Mouse (Mus musculus) heart, embryonic 15.5 days (tissue): ENCODE data around the gene Tmbim6. TPM values are rescaled to one million over a fixed set of nuclear protein-coding genes. Genes with fewer than 3 reads are reported as not detected.

Experiments used
- ATAC-seq: fragments of 200-750 bp; cut with Nextera tagmentation; replicated peaks from 2 replicates; pipeline ENCODE4 v1.8.0; 2017; ENCODE audit warnings: low read depth, moderate TSS enrichment; ENCODE audit not compliant: insufficient number of reproducible peaks, insufficient read depth, low FRiP score
- H3K27ac ChIP-seq: fragments of 300-500 bp; sonication (generic); 2 replicates; pipeline ENCODE4 v1.5.1; 2015; ENCODE audit warnings: mild to moderate bottlenecking, inconsistent platforms
- H3K27me3 ChIP-seq: fragments of 300-500 bp; sonication (generic); 2 replicates; pipeline ENCODE4 v1.6.1; 2015; ENCODE audit warnings: inconsistent platforms
- H3K36me3 ChIP-seq: fragments of 300-500 bp; sonication (generic); 2 replicates; pipeline ENCODE4 v1.6.1; 2015; ENCODE audit warnings: mild to moderate bottlenecking, inconsistent platforms
- H3K4me1 ChIP-seq: fragments of 300-500 bp; sonication (generic); replicated peaks from 2 replicates; pipeline ENCODE4 v1.6.1; 2015; ENCODE audit warnings: inconsistent platforms
- H3K4me2 ChIP-seq: fragments of 300-500 bp; sonication (generic); 2 replicates; pipeline ENCODE4 v1.6.1; 2015; ENCODE audit warnings: inconsistent platforms, mild to moderate bottlenecking, moderate library complexity
- H3K4me3 ChIP-seq: fragments of 300-500 bp; sonication (generic); 2 replicates; pipeline ENCODE4 v1.5.1; 2015; ENCODE audit warnings: mild to moderate bottlenecking, inconsistent platforms
- H3K9ac ChIP-seq: fragments of 300-500 bp; sonication (generic); 2 replicates; pipeline ENCODE4 v1.6.1; 2015; ENCODE audit warnings: mild to moderate bottlenecking, inconsistent platforms
- H3K9me3 ChIP-seq: fragments of 300-500 bp; sonication (generic); replicated peaks from 2 replicates; pipeline ENCODE4 v1.6.1; 2016; ENCODE audit warnings: inconsistent platforms
- WGBS: fragments of 180-500 bp; shearing (Covaris S2); methylation state at CpG from one replicate; pipeline ENCODE4 v1.1.7; 2015; ENCODE audit warnings: mixed read lengths; 5-methylcytosine and 5-hydroxymethylcytosine counted together
- polyA plus RNA-seq: library from polyadenylated mRNA; unstranded; fragments of >200 nt; fragmentation: Nextera tagmentation; extraction: Ambion mirVana; gene quantifications from 2 replicates; pipeline ENCODE4 v1.2.1, GENCODE M21; 2015

Gene Tmbim6
- 221 and 295 TPM in 2 replicates for polyA plus RNA-seq

DNA sequence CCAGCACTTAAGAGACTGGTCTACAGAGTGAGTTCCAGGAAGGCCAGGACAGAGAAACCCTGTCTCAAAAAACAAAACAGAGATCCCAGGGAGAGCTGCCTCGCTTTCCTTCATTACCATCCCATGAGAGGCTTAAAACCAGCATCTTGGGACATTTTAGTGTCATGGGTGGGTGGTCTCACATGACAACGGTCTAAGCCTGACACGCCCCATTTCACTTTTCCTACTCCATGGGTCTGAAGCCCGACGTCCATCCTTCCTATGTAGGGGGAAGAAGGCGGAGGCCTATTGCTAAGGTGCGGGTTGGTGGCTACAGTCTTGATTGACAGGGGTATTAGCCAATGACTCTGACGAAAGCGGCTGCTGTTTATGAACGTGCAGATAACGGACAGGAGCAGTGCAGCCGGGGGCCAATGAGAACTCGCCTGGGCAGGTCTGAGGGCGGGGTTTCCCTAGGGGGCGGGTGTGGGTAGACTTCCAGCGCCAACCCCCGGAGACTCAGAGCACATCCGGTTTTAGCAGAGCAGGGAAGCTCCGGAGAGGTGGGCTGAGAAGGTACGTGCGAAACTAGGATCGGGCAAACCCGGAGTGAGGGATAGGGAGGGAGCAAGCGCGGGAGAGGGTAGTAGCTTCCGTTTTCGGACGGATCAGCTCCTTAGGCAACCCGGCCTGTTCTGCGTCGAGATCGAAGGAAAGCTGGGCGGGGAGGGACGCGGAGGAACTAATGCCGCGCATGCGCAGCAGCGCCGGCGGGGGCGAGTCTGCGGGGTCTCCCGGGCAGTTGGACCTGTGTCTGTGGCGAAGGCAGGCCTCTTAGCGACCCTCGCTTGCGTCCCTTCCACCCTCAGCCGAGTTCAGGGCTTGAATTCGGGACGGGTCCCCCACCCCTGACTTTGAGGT is at the start of gene Tmbim6:
Gene Tmbim6, plus strand, starts transcription at position 397 of the 900 bp plus-strand sequence.
- Histone ChIP-seq H3K27me3 (no peaks in the 10 kb centered on the region), H3K9ac (peak within 1 kb of the TSS; percentile 86), H3K27ac (peak within 1 kb of the TSS; percentile 94), H3K9me3 (no peaks in the 10 kb centered on the region), H3K4me2 (peak within 1 kb of the TSS; percentile 88), H3K4me3 (peak within 1 kb of the TSS; percentile 96), H3K4me1 (peaks cover 39% of the 10 kb centered on the region), H3K36me3 (no peaks in the 10 kb centered on the region)
- WGBS = under 1% methylated on average over 46 of the region's 51 CpGs
- peak; percentile 99 for ATAC-seq

GRCm38 (mm10) chr15:99343414-99344147 is 49.1 kb upstream of the Tmbim6 start:
- peaks cover 69% of the 10 kb centered on the region for H3K4me1 ChIP-seq
- no peaks in the 10 kb centered on the region for H3K27me3 ChIP-seq
- no peaks in the 10 kb centered on the region for H3K9me3 ChIP-seq
- H3K4me2 ChIP-seq = peak overlapping the region; percentile 44
- H3K27ac ChIP-seq = peak overlapping the region; percentile 90
- peak; percentile 79 for ATAC-seq
- H3K36me3 ChIP-seq = no peaks in the 10 kb centered on the region
- 0 out of 2 replicates have a peak overlapping the region, but pooled peaks have one; percentile 28 for H3K9ac ChIP-seq
- WGBS = 18% methylated on average over 5 of the region's 5 CpGs
- H3K4me3 ChIP-seq = no peak overlapping the region

DNA sequence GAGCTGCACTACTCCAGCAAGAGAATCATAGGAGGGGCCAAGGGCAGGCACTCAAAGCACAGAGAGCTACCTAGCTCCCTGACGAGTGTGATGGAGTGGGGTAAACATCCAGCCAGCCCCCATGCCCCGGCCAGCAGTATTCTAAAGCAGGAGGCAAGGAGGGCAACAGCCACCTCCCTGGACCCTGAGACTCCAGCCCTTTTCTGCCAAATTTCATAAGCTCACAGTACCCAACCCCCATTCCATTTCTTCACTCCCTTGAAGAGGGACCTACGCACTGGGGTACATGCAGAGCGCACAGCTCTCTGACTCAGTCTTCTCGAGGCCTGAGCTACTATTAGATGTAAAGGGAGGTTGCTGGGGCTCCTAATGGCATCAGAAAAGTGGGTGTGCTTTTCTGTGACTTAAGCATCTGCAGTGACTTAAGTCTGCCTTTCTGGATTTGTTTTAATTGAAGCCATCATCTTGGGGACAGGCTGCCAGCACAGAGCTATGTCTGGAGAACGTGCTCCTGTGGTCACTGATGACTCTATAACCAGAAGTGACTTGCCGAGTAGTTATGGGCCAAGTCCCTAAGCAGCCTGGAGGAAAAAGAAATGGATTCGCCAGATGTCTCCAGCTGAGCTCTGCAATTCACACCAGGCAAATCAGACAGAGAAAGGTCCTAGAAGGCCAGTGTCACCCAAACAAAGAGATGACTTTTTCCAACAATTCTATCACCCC is 48.4 kb upstream of the Tmbim6 start:
- H3K9ac ChIP-seq = peak overlapping the region; percentile 22; the same call in 1 of the 2 replicates
- H3K36me3 ChIP-seq = no peaks in the 10 kb centered on the region
- 0 out of 2 replicates have a peak, but pooled peaks have one; percentile 11 for ATAC-seq
- peak overlapping the region; percentile 44; the same call in 1 of the 2 replicates for H3K4me2 ChIP-seq
- peaks cover 64% of the 10 kb centered on the region for H3K4me1 ChIP-seq
- H3K27ac ChIP-seq = peak overlapping the region; percentile 90
- no peaks in the 10 kb centered on the region for H3K9me3 ChIP-seq
- H3K4me3 ChIP-seq = no peak overlapping the region
- no peaks in the 10 kb centered on the region for H3K27me3 ChIP-seq
- WGBS = 48% methylated on average over 8 of the region's 8 CpGs

GRCm38 (mm10) chr15:99344961-99345360 is 47.7 kb upstream of the Tmbim6 start:
- no peaks in the 10 kb centered on the region for H3K27me3 ChIP-seq
- no peaks in the 10 kb centered on the region for H3K9me3 ChIP-seq
- H3K4me3 ChIP-seq = no peak overlapping the region
- H3K4me1 ChIP-seq = peaks cover 62% of the 10 kb centered on the region
- H3K9ac ChIP-seq = no peak overlapping the region
- H3K36me3 ChIP-seq = no peaks in the 10 kb centered on the region
- ATAC-seq = no peak
- no peak overlapping the region for H3K4me2 ChIP-seq
- 48% methylated on average over 4 of the region's 4 CpGs for WGBS
- peak overlapping the region; percentile 90 for H3K27ac ChIP-seq

DNA sequence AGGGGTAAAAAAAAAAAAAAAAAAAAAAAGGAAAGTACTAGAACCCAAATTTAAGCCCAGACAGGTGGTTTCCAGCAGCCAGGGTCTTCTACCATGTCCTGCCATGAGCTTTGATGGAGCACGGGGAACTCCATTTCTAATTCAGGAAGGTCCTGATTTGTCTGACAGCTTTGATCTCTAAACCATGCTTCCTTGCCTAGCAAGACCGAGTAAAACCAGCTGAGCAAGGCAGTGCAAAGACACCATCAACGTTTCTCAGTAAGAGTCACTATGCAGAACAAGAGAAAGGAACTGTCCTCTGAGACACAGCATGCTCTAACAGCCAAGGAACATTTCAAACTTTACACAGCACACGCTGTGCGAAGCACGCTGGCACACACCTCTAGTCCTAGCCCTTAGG is 41.1 kb upstream of the Tmbim6 start:
- 62% methylated on average over 6 of the region's 6 CpGs for WGBS
- Histone ChIP-seq H3K27me3 (no peaks in the 10 kb centered on the region), H3K9ac (no peak overlapping the region), H3K9me3 (no peaks in the 10 kb centered on the region), H3K4me3 (no peak overlapping the region), H3K4me2 (no peak overlapping the region), H3K36me3 (no peaks in the 10 kb centered on the region), H3K27ac (no peak overlapping the region), H3K4me1 (peaks cover 51% of the 10 kb centered on the region)
- ATAC-seq = no peak

- Histone ChIP-seq H3K4me1 (peaks cover 57% of the 10 kb centered on the region), H3K4me2 (no peak overlapping the region), H3K9ac (no peak overlapping the region), H3K27ac (no peak overlapping the region; the same call in 1 of the 2 replicates), H3K36me3 (no peaks in the 10 kb centered on the region), H3K4me3 (no peak overlapping the region), H3K9me3 (no peaks in the 10 kb centered on the region), H3K27me3 (no peaks in the 10 kb centered on the region)
- ATAC-seq = no peak
- WGBS = 33% methylated on average over 5 of the region's 5 CpGs
Measured at GRCm38 (mm10) chr15:99352306-99352705, 40.4 kb upstream of the Tmbim6 start.

DNA sequence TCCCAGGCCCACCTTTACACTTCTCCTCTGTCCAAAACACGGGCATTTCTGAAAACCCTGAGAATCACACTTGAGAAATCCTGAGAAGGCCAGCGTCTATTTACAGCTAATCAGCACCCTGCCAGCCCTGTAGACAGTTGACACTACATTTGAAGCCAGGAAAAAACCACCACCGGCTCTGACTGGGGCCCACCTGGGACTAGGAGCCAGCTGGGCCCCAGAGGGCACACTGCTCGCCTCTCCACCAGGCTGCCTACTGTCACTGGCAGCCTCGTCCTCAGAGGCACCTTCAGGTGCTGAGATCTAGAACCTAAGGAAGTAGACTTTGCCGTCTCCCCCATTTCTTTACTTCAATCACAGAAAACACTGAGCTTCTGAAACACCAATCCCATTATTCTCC is 37.0 kb upstream of the Tmbim6 start:
- peaks cover 53% of the 10 kb centered on the region for H3K4me1 ChIP-seq
- no peaks in the 10 kb centered on the region for H3K9me3 ChIP-seq
- H3K27ac ChIP-seq = peak overlapping the region; percentile 46
- no peaks in the 10 kb centered on the region for H3K36me3 ChIP-seq
- H3K27me3 ChIP-seq = no peaks in the 10 kb centered on the region
- no peak for ATAC-seq
- H3K9ac ChIP-seq = 0 out of 2 replicates have a peak overlapping the region, but pooled peaks have one; percentile 18
- 38% methylated on average over 6 of the region's 6 CpGs for WGBS
- H3K4me3 ChIP-seq = no peak overlapping the region
- H3K4me2 ChIP-seq = no peak overlapping the region

DNA sequence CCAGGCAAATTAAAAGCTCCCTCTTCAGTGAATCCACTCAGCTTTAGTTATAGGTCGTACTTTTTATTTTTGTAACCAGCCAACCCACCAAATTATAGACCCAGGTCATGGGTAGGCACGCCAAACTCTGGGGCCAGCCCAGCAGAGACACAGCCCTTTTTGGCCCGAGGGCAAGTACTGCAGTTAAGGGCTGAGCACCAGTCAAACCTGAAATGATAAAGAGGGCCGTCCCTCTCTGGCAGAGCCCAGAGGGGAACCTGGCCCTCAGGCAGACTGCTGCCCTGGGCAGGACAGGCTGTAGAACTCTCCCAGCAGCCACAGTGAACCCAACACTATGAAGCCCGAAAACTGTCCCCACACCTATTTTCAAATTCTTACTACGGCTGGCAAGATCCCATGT is 36.2 kb upstream of the Tmbim6 start:
- H3K9ac ChIP-seq = no peak overlapping the region; the same call in 1 of the 2 replicates
- ATAC-seq = peak; percentile 28; the same call in 1 of the 2 replicates

DNA sequence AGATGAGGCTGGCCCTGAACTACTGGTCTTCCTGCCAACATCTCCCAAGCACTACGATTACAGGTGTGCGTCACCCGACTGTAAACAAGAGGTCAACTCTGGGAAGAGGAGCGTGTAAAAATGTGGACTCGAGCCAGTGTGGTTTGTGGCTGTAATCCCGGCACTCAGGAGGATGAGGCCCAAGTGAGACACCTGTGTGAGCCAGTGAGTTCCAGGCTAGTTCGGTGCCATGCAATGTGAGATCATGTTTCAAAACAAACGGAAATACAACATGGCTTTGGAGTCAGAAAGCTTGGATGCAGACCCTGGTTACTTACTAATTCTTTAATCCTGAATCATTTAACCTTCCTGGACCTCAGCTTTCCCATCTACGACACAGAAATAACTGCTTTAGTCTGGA is 33.7 kb upstream of the Tmbim6 start:
- H3K36me3 ChIP-seq = no peaks in the 10 kb centered on the region
- H3K9me3 ChIP-seq = no peaks in the 10 kb centered on the region
- peaks cover 40% of the 10 kb centered on the region for H3K4me1 ChIP-seq

More for the DNA sequence above, 36.2 kb upstream of the Tmbim6 start:
- WGBS = 51% methylated on average over 6 of the region's 6 CpGs
- Histone ChIP-seq H3K36me3 (no peaks in the 10 kb centered on the region), H3K4me2 (no peak overlapping the region), H3K4me1 (peaks cover 53% of the 10 kb centered on the region), H3K4me3 (no peak overlapping the region), H3K27ac (peak overlapping the region; percentile 68), H3K27me3 (no peaks in the 10 kb centered on the region), H3K9me3 (no peaks in the 10 kb centered on the region)

DNA sequence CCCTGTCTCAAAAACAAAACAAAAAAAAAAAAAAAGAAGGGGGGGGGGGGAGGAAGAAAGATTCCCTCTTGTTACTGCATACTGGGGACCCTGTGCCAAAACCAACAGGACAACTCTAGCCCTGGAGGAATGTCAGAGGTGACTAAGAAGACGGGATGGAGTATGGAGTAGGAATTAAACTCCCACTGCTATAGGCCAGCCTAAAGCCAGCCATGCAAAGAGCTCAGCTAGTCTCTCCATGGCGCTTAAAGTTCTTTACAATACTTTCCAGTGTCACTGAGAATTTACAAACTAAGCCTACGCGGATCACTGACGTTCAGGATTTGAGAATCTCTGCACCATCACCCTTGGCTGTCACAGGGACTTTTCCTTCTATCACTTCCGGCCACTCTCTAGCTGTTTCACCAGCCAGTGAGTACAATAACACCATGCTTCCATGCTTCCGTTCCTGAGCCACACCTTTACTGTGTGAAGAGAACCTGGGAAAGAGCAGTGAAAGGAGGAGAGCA is 28.6 kb upstream of the Tmbim6 start:
- no peaks in the 10 kb centered on the region for H3K27me3 ChIP-seq
- H3K9ac ChIP-seq = no peak overlapping the region
- H3K4me1 ChIP-seq = peaks cover 27% of the 10 kb centered on the region
- WGBS = 55% methylated on average over 7 of the region's 7 CpGs
- no peaks in the 10 kb centered on the region for H3K36me3 ChIP-seq
- peak overlapping the region; percentile 60 for H3K27ac ChIP-seq
- no peaks in the 10 kb centered on the region for H3K9me3 ChIP-seq
- no peak overlapping the region for H3K4me3 ChIP-seq
- H3K4me2 ChIP-seq = no peak overlapping the region
- no peak for ATAC-seq

More for the DNA sequence above, 33.7 kb upstream of the Tmbim6 start:
- WGBS = 83% methylated on average over 9 of the region's 9 CpGs
- no peak overlapping the region for H3K4me3 ChIP-seq
- no peaks in the 10 kb centered on the region for H3K27me3 ChIP-seq
- ATAC-seq = no peak
- no peak overlapping the region for H3K9ac ChIP-seq
- no peak overlapping the region for H3K27ac ChIP-seq
- no peak overlapping the region for H3K4me2 ChIP-seq
